Mouse (Mus musculus) small intestine, adult 2 months (tissue): ENCODE results near the gene Abcf2.
A peak's percentile ranks its signal among the peaks of the same experiment; 100 is the strongest.

Experiments used
- CTCF ChIP-seq: fragments of 200-500 bp; IDR thresholded peaks from 2 replicates; pipeline ENCODE4 v1.5.1; 2012; ENCODE audit warnings: low read depth, mild to moderate bottlenecking, control low read depth, inconsistent platforms, low read length, moderate library complexity, mixed read lengths; ENCODE audit not compliant: insufficient replicate concordance, insufficient read length; ENCODE audit errors: extremely low read depth
- POLR2A ChIP-seq: fragments of 200-500 bp; IDR thresholded peaks from 2 replicates; pipeline ENCODE4 v1.6.1; 2012; ENCODE audit warnings: low read depth, mild to moderate bottlenecking, control low read depth, inconsistent platforms, low read length, moderate library complexity

DNA sequence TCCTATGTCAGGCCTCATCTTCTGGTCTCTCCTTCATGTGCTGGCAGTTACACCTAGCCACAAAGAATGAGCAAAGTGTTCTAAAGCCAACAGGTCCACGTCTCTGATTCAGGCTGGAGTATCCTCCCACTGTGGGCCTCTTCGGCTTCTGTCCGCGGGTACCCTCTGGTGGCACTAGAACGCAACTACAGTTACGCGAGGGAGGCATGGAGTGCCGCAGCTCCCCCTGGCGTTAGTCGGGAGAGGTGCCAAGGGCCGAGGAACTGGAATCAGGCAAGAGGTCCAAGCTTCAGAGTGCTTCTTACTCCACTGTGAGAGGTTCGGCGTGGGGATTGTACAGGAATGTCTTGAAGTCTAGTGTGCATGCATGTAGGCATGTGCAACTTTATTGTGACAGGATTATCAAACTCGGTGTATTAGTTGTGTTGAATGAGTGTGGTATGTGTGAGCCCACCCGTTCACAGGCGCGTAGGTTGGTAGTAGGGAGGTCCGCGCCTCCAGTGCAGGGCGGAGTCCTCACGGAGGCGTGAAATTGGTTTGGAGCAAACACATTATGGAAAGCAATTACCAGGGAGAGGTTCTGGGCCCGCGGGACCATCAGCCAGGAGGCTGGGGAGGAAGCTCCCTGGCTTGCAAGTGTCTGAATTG, 47.1 kb downstream of the Abcf2 start:
- TF ChIP-seq POLR2A (no peak), CTCF (peak; percentile 100)
